Mouse (Mus musculus) CH12.LX (cell line): ENCODE data around the gene Kif20b. TPM values are rescaled to one million over a fixed set of nuclear protein-coding genes. Genes with fewer than 3 reads are reported as not detected.
A peak's percentile ranks its signal among the peaks of the same experiment; 100 is the strongest.

Source experiments
- DNase-seq: peaks from one replicate; pipeline ENCODE4 v3.0.0-alpha.2; 2013; ENCODE audit errors: extremely low read depth
- H3K27ac ChIP-seq: 2 replicates; pipeline ENCODE4 v1.5.1; 2012; ENCODE audit warnings: low read depth, mild to moderate bottlenecking, control low read depth, moderate library complexity; ENCODE audit not compliant: insufficient read depth
- H3K27me3 ChIP-seq: replicated peaks from 2 replicates; pipeline ENCODE3; 2012; ENCODE audit warnings: inconsistent platforms
- H3K36me3 ChIP-seq, 2 experiments: replicated peaks in 1 of 2; 2 replicates each; pipeline versions ENCODE3 to v1.6.1; 2012; ENCODE audit warnings: inconsistent platforms in 1 of 2, low read length in 1 of 2, mild to moderate bottlenecking in 1 of 2, mixed read lengths in 1 of 2, moderate library complexity in 1 of 2; ENCODE audit not compliant: control insufficient read depth in 1 of 2, insufficient read depth in 1 of 2
- H3K4me1 ChIP-seq, 2 experiments: 2 replicates each; pipeline ENCODE4 v1.6.1; 2012; ENCODE audit warnings: inconsistent platforms in 1 of 2, moderate library complexity in 1 of 2; ENCODE audit not compliant: insufficient read depth in 2 of 2, control insufficient read depth in 1 of 2
- H3K4me2 ChIP-seq: 2 replicates; pipeline ENCODE4 v1.6.1; 2012; ENCODE audit warnings: low read depth, mild to moderate bottlenecking, control low read depth; ENCODE audit not compliant: poor library complexity, insufficient read depth, severe bottlenecking
- H3K4me3 ChIP-seq, 3 experiments: fragments of 150-350 bp in 1 of 3; sonication (generic) in 1 of 3; replicated peaks in 1 of 3; 2 replicates each; pipeline versions ENCODE3 to v1.5.1; 2011 to 2012; ENCODE audit warnings: low read depth in 2 of 3, low read length in 2 of 3, mild to moderate bottlenecking in 2 of 3, moderate library complexity in 2 of 3, control low read depth in 1 of 3, improper control_type of control experiment in 1 of 3, inconsistent platforms in 1 of 3, mixed read lengths in 1 of 3; ENCODE audit not compliant: poor library complexity in 1 of 3
- H3K79me2 ChIP-seq: replicated peaks from 2 replicates; pipeline ENCODE4 v1.6.1; 2012; ENCODE audit warnings: mild to moderate bottlenecking, moderate library complexity; ENCODE audit not compliant: control insufficient read depth, poor library complexity, insufficient read depth, severe bottlenecking; ENCODE audit errors: extremely low read depth
- H3K9ac ChIP-seq: 2 replicates; pipeline ENCODE4 v1.6.1; 2012; ENCODE audit warnings: low read depth, mild to moderate bottlenecking, control low read depth, moderate library complexity; ENCODE audit not compliant: insufficient read depth
- H3K9me3 ChIP-seq: replicated peaks from 2 replicates; pipeline ENCODE3; 2012; ENCODE audit warnings: low read length, inconsistent platforms, mixed read lengths
- CHD2 ChIP-seq: IDR thresholded peaks from 2 replicates; pipeline ENCODE4 v1.6.1; 2011; ENCODE audit warnings: low read length, improper control_type of control experiment
- CTCF ChIP-seq, 2 experiments: IDR thresholded peaks in 1 of 2; conservative IDR thresholded peaks in 1 of 2; 2 replicates each; pipeline ENCODE4 v1.5.1; 2011 to 2012; ENCODE audit warnings: low read depth in 2 of 2, low read length in 2 of 2, improper control_type of control experiment in 1 of 2, inconsistent platforms in 1 of 2, mild to moderate bottlenecking in 1 of 2, moderate library complexity in 1 of 2
- EP300 ChIP-seq: IDR thresholded peaks from 2 replicates; pipeline ENCODE4 v1.6.1; 2011; ENCODE audit warnings: low read length, improper control_type of control experiment
- ETS1 ChIP-seq: conservative IDR thresholded peaks from 2 replicates; pipeline ENCODE4 v1.6.1; 2012; ENCODE audit warnings: low read depth, mild to moderate bottlenecking, inconsistent platforms, low read length, improper control_type of control experiment, moderate library complexity
- HCFC1 ChIP-seq: IDR thresholded peaks from 2 replicates; pipeline ENCODE4 v1.6.1; 2012; ENCODE audit warnings: low read depth, mild to moderate bottlenecking, inconsistent platforms, low read length, improper control_type of control experiment
- IRF4 ChIP-seq: IDR thresholded peaks from 2 replicates; pipeline ENCODE4 v1.6.1; 2014; ENCODE audit warnings: low read depth, mild to moderate bottlenecking, inconsistent platforms, low read length, improper control_type of control experiment
- JUND ChIP-seq: conservative IDR thresholded peaks from 2 replicates; pipeline ENCODE4 v1.6.1; 2011; ENCODE audit warnings: low read depth, low read length, improper control_type of control experiment
- KAT2A ChIP-seq: IDR thresholded peaks from 2 replicates; pipeline ENCODE4 v1.6.1; 2012; ENCODE audit warnings: low read length, improper control_type of control experiment, inconsistent platforms; ENCODE audit not compliant: insufficient replicate concordance
- MAX ChIP-seq: IDR thresholded peaks from 2 replicates; pipeline ENCODE4 v1.6.1; 2011; ENCODE audit warnings: low read length, improper control_type of control experiment
- MAZ ChIP-seq: IDR thresholded peaks from 2 replicates; pipeline ENCODE4 v1.6.1; 2012; ENCODE audit warnings: low read depth, mild to moderate bottlenecking, inconsistent platforms, low read length, improper control_type of control experiment, moderate library complexity
- MEF2A ChIP-seq: IDR thresholded peaks from 2 replicates; pipeline ENCODE4 v1.6.1; 2014; ENCODE audit warnings: low read depth, mild to moderate bottlenecking, inconsistent platforms, low read length, improper control_type of control experiment, borderline replicate concordance
- MXI1 ChIP-seq: IDR thresholded peaks from 2 replicates; pipeline ENCODE4 v1.6.1; 2011; ENCODE audit warnings: mild to moderate bottlenecking, low read depth, low read length, improper control_type of control experiment
- NRF1 ChIP-seq: IDR thresholded peaks from 2 replicates; pipeline ENCODE4 v1.6.1; 2014; ENCODE audit warnings: low read depth, mild to moderate bottlenecking, inconsistent platforms, low read length, improper control_type of control experiment, moderate library complexity
- PAX5 ChIP-seq: IDR thresholded peaks from 2 replicates; pipeline ENCODE4 v1.6.1; 2012; ENCODE audit warnings: low read length, inconsistent platforms, mixed read lengths
- RAD21 ChIP-seq: IDR thresholded peaks from 2 replicates; pipeline ENCODE4 v1.6.1; 2011; ENCODE audit warnings: low read depth, mild to moderate bottlenecking, low read length, improper control_type of control experiment, moderate library complexity
- SMC3 ChIP-seq: IDR thresholded peaks from 2 replicates; pipeline ENCODE4 v1.6.1; 2011; ENCODE audit warnings: low read depth, low read length, improper control_type of control experiment
- TBP ChIP-seq: conservative IDR thresholded peaks from 2 replicates; pipeline ENCODE4 v1.6.1; 2011; ENCODE audit warnings: low read depth, low read length, improper control_type of control experiment
- TCF12 ChIP-seq: IDR thresholded peaks from 2 replicates; pipeline ENCODE4 v1.6.1; 2014; ENCODE audit warnings: low read depth, mild to moderate bottlenecking, inconsistent platforms, low read length, improper control_type of control experiment
- USF1 ChIP-seq: IDR thresholded peaks from 2 replicates; pipeline ENCODE4 v1.6.1; 2014; ENCODE audit warnings: low read depth, mild to moderate bottlenecking, inconsistent platforms, low read length, improper control_type of control experiment
- USF2 ChIP-seq: conservative IDR thresholded peaks from 2 replicates; pipeline ENCODE4 v1.6.1; 2011; ENCODE audit warnings: low read depth, low read length, improper control_type of control experiment
- ZC3H11A ChIP-seq: IDR thresholded peaks from 2 replicates; pipeline ENCODE4 v1.6.1; 2012; ENCODE audit warnings: low read depth, mild to moderate bottlenecking, inconsistent platforms, low read length, improper control_type of control experiment
- ZMIZ1 ChIP-seq: IDR thresholded peaks from 2 replicates; pipeline ENCODE4 v1.6.1; 2012; ENCODE audit warnings: low read depth, mild to moderate bottlenecking, inconsistent platforms, low read length, improper control_type of control experiment
- dilution Hi-C: fragments of 300-500 bp; cut with MboI; formaldehyde crosslinking; loops from 2 replicates; pipeline ENCODE4 v1.14.3; 2020; ENCODE audit warnings: low sequenced_read_pairs; ENCODE audit not compliant: extremely low pct_unique_long_range_greater_than_20kb, extremely low pct_ligation_motif_present
- in situ Hi-C: fragments of 300-500 bp; cut with MboI; formaldehyde crosslinking; loops from 3 replicates; pipeline ENCODE4 v1.14.3; 2019; ENCODE audit warnings: low sequenced_read_pairs, low pct_ligation_motif_present, low pct_unique_long_range_greater_than_20kb, mixed read lengths
- polyA plus RNA-seq: library from polyadenylated mRNA; unstranded; fragments of >175 nt; gene quantifications from 2 replicates; pipeline ENCODE4 v1.2.1, GENCODE M21; 2012; ENCODE audit warnings: low read depth; ENCODE audit not compliant: insufficient read length
- total RNA-seq, 2 experiments: library from RNA; depleted of rRNA; stranded (reverse); fragments of 300-350 nt in 1 of 2; fragments of >200 nt in 1 of 2; gene quantifications; 2 replicates each; pipeline ENCODE4 v1.2.3; 2012 to 2014

The Kif20b gene
- total and polyA plus RNA-seq, 3 experiments, result 32.4 to 89.0 (median 59.5) TPM

DNA sequence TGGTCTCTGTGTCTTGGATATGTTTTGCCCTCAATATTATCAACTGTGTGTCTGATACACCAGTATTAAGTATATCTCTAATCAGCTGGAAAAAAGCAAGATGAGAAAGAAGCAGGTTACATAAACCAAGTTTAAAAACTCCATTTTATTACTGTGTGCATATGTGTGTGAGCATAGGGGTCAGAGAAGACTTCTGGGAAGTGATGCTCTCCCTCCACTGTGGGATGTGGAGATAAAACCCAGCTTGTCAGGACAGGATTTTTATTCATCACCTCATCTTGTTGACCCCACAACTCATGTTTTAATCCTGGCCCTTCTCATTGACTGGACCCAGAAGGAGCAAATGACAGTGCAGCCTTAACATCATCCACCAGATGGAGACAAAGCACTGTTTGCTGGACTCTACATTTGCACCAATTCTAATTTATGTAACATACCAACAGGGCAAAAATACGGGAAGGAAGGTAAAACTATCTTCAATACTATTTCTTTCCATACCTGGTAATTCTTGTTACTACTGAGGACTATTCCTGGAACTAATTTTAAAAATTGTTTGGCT lies 70.9 kb downstream of the Kif20b start:
- H3K9ac ChIP-seq, result no peak overlapping the region
- H3K27ac ChIP-seq, result no peak overlapping the region
- no peak overlapping the region for H3K4me3 ChIP-seq
- TF ChIP-seq RAD21, result peak; percentile 91
- peak; percentile 77 to 80 for TF ChIP-seq CTCF (conservative IDR thresholded peaks at IDR 0.05 in 1 of 2, IDR thresholded peaks at IDR 0.05 in 1 of 2; ENCODE audit: low read depth in 2 of 2, low read length in 2 of 2)
- TF ChIP-seq CHD2, result no peak
- peak; percentile 70 for TF ChIP-seq SMC3
- TF ChIP-seq, all 38 proteins: peak for 3
- no peak overlapping the region for H3K4me2 ChIP-seq
- H3K9me3 ChIP-seq, result no peaks in the 10 kb centered on the region
- peak; percentile 51 for DNase-seq
- no peaks in the 10 kb centered on the region for H3K4me1 ChIP-seq
- dilution Hi-C loops, result no loop called here
- H3K79me2 ChIP-seq, result no peaks in the 10 kb centered on the region
- in situ Hi-C loops, result loop anchor here (25.0 kb wide), 1 partner anchor 1094 kb away; the partner anchor contains the start of gene Rpp30
- H3K36me3 ChIP-seq, result peaks cover 0 to 2% of the 10 kb centered on the region in 2 experiments
- H3K27me3 ChIP-seq, result no peaks in the 10 kb centered on the region

DNA sequence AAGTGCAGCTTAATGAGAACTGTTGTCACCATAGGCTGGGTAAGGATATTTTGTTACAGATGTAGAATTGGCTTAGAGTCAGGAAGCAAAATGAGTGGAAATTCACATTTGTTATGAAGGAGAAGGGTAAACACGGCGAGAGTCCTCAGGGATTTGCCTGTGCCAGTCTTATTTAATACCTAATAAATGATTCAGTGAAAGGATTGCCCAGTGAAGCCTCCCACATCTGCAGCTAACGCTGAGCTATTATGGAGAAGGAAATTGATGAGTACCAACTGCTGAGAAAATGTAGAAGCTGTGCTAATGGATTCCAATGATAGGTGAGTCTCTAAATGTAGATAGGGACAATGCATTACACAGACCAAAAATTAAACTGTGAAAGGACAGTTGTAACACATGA lies 92.9 kb downstream of the Kif20b start:
- H3K36me3 ChIP-seq, result no peaks in the 10 kb centered on the region
- in situ Hi-C loops, result no loop called here
- dilution Hi-C loops, result no loop called here

DNA sequence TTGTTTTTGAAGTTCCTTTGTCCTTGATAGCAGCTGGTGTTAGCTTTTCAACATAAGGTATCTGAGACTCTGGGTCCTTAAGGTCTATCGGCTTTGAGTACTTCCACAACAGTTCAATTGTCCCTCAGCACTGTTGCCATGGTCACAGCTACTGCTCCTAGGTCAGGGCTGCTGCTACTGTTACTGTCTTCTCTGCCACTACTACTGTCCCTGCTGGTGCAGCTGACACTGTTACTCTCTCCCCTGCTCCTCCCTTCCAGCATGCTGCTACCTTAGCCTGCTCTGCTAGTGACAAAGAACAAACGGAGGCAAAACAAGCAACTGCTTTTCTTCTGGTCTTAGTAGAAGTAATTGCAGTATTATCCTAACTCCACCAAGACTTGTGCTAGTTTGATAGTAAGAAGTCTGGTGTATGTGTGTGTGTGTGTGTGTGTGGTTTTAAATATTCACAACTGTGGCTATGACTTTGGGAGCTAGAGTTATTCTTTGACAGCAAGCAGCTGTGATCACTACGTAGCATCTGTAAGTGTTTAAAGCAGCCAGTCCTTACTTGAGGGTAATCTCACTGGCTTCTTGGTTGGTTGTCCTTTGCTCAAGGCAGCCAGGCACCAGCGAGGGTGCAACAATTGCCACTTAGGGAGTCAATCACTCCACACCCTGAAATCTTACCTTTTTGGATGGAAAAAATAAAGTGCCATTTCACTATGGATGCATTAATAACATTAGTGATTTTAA lies 95.5 kb downstream of the Kif20b start:
- in situ Hi-C loops, result no loop called here
- Histone ChIP-seq H3K4me1 (no peaks in the 10 kb centered on the region), H3K27me3 (no peaks in the 10 kb centered on the region), H3K79me2 (no peaks in the 10 kb centered on the region), H3K36me3 (no peaks in the 10 kb centered on the region), H3K9me3 (no peaks in the 10 kb centered on the region), H3K4me3 (no peak overlapping the region), H3K9ac (no peak overlapping the region), H3K27ac (no peak overlapping the region), H3K4me2 (no peak overlapping the region)
- TF ChIP-seq PAX5, result no peak
- dilution Hi-C loops, result no loop called here
- no peak for DNase-seq

More for the DNA sequence above, 92.9 kb downstream of the Kif20b start:
- H3K27me3 ChIP-seq, result no peaks in the 10 kb centered on the region
- H3K79me2 ChIP-seq, result no peaks in the 10 kb centered on the region
- TF ChIP-seq CHD2, result no peak
- no peak for TF ChIP-seq ETS1
- TF ChIP-seq TBP, result no peak
- TF ChIP-seq CTCF (conservative IDR thresholded peaks at IDR 0.05 in 1 of 2, IDR thresholded peaks at IDR 0.05 in 1 of 2; ENCODE audit: low read depth in 2 of 2, low read length in 2 of 2), result no peak
- no peak for TF ChIP-seq IRF4
- TF ChIP-seq MAX, result no peak
- no peak for TF ChIP-seq HCFC1
- TF ChIP-seq USF1, result no peak
- no peak for TF ChIP-seq MXI1
- TF ChIP-seq KAT2A, result no peak
- no peak for TF ChIP-seq NRF1
- no peak for TF ChIP-seq SMC3
- TF ChIP-seq ZC3H11A, result no peak
- no peak for TF ChIP-seq TCF12
- no peak for TF ChIP-seq USF2
- no peak for TF ChIP-seq MEF2A
- no peak for TF ChIP-seq ZMIZ1
- TF ChIP-seq MAZ, result no peak
- TF ChIP-seq EP300, result no peak
- no peak for TF ChIP-seq JUND
- no peak overlapping the region for H3K4me3 ChIP-seq
- no peak overlapping the region for H3K4me2 ChIP-seq
- H3K27ac ChIP-seq, result no peak overlapping the region
- H3K4me1 ChIP-seq, result no peaks in the 10 kb centered on the region
- no peak overlapping the region for H3K9ac ChIP-seq
- no peak for DNase-seq
- H3K9me3 ChIP-seq, result no peaks in the 10 kb centered on the region
